Comparison of ENCODE assay signal across 8 mouse cellular contexts in genomic region chr16:37916138-37916817, GRCm38 (mm10). TPM values are rescaled to one million over a fixed set of nuclear protein-coding genes. Genes with fewer than 3 reads are reported as not detected.
DNase-seq lines count a peak whose midpoint lies in the region; ATAC-seq lines count a peak whose summit lies in the region.

TSS of gene Gpr156 (plus strand) at chr16:37916496.

- DNase-seq in urinary bladder, adult 18-20 months (ENCODE audit: low spot score in 2 of 2) = peak; percentile 6 to 26
- DNase-seq in urinary bladder, postnatal 10 days (ENCODE audit: low spot score) = no peak
- DNase-seq in kidney, postnatal 4 days = peak; percentile 67 to 78
- DNase-seq in retina, embryonic 14.5 days (ENCODE audit: low spot score) = peak; percentile 77

- H3K4me2 ChIP-seq in embryonic facial prominence, embryonic 13.5 days = peak within 1 kb of the TSS; percentile 91
- peak within 1 kb of the TSS; percentile 94 for H3K4me2 ChIP-seq in heart, embryonic 13.5 days
- peak within 1 kb of the TSS; percentile 97 for H3K4me2 ChIP-seq in lung, embryonic 15.5 days

- peak within 1 kb of the TSS; percentile 69 for H3K9ac ChIP-seq in embryonic facial prominence, embryonic 13.5 days
- H3K9ac ChIP-seq in heart, embryonic 13.5 days = peak within 1 kb of the TSS; percentile 80
- peak within 1 kb of the TSS; percentile 46 for H3K9ac ChIP-seq in lung, embryonic 15.5 days

- H3K27ac ChIP-seq in embryonic facial prominence, embryonic 13.5 days = no peak within 1 kb of the TSS
- H3K27ac ChIP-seq in heart, embryonic 13.5 days (replicated peaks) = no peak within 1 kb of the TSS
- no peak within 1 kb of the TSS for H3K27ac ChIP-seq in lung, embryonic 15.5 days

- no peaks in the 10 kb centered on the region for H3K36me3 ChIP-seq in embryonic facial prominence, embryonic 13.5 days
- no peaks in the 10 kb centered on the region for H3K36me3 ChIP-seq in heart, embryonic 13.5 days
- no peaks in the 10 kb centered on the region for H3K36me3 ChIP-seq in lung, embryonic 15.5 days

- peaks cover 9% of the 10 kb centered on the region; the same call in 1 of the 2 replicates for H3K4me1 ChIP-seq in embryonic facial prominence, embryonic 13.5 days
- H3K4me1 ChIP-seq in heart, embryonic 13.5 days = peaks cover 6% of the 10 kb centered on the region; the same call in 1 of the 2 replicates
- H3K4me1 ChIP-seq in lung, embryonic 15.5 days = peaks cover 9% of the 10 kb centered on the region

- H3K27me3 ChIP-seq in embryonic facial prominence, embryonic 13.5 days = peaks cover 31% of the 10 kb centered on the region
- peaks cover 33% of the 10 kb centered on the region for H3K27me3 ChIP-seq in heart, embryonic 13.5 days (replicated peaks)
- 0 out of 2 replicates have a peak, but pooled peaks cover 11% of the 10 kb centered on the region for H3K27me3 ChIP-seq in lung, embryonic 15.5 days

- 2% methylated on average over 53 of the region's 53 CpGs for WGBS in embryonic facial prominence, embryonic 13.5 days
- 2% methylated on average over 52 of the region's 53 CpGs for WGBS in heart, embryonic 13.5 days
- WGBS in lung, embryonic 15.5 days = 3% methylated on average over 51 of the region's 53 CpGs

- H3K9me3 ChIP-seq in embryonic facial prominence, embryonic 13.5 days = no peaks in the 10 kb centered on the region
- peaks cover 4% of the 10 kb centered on the region; the same call in 1 of the 2 replicates for H3K9me3 ChIP-seq in heart, embryonic 13.5 days
- H3K9me3 ChIP-seq in lung, embryonic 15.5 days = no peaks in the 10 kb centered on the region

- H3K4me3 ChIP-seq in embryonic facial prominence, embryonic 13.5 days = peak within 1 kb of the TSS; percentile 57
- H3K4me3 ChIP-seq in heart, embryonic 13.5 days = peak within 1 kb of the TSS; percentile 62
- peak within 1 kb of the TSS; percentile 52 for H3K4me3 ChIP-seq in lung, embryonic 15.5 days

- ATAC-seq in embryonic facial prominence, embryonic 13.5 days (ENCODE audit: insufficient number of reproducible peaks, insufficient read depth, low FRiP score, low TSS enrichment, low read depth) = 0 out of 2 replicates have a peak, but pooled peaks have one; percentile 56
- ATAC-seq in heart, embryonic 13.5 days (ENCODE audit: extremely low read depth, insufficient number of reproducible peaks, low FRiP score, low TSS enrichment) = no peak
- peak; percentile 81 for ATAC-seq in lung, embryonic 15.5 days (ENCODE audit: borderline replicate concordance, extremely low read depth, low FRiP score, low TSS enrichment)
- no peak for ATAC-seq in inflammation-experienced regulatory T-cells, adult 6 months

RNA-seq across cellular contexts. Expression of gene Gpr156, which starts in this region (rescaled TPM):
- polyA plus RNA-seq in embryonic facial prominence, embryonic 13.5 days (2015; fragmentation: Nextera tagmentation; extraction: Ambion mirVana) = 0.37 and 0.58 TPM in 2 replicates
- polyA plus RNA-seq in heart, embryonic 13.5 days (2015; fragmentation: Nextera tagmentation; extraction: Ambion mirVana) = 0.47 and 0.52 TPM in 2 replicates
- polyA plus RNA-seq in lung, embryonic 15.5 days (2015; fragmentation: Nextera tagmentation; extraction: Ambion mirVana) = 0.50 and 0.67 TPM in 2 replicates
- not detected for polyA plus RNA-seq in inflammation-experienced regulatory T-cells, adult 6 months (2017; shearing (Covaris generic))

Comparison
In these comparisons a context has a peak if more than half of its experiments do, and no peak if none do; other contexts are left out.
1. Peak in ATAC-seq, H3K4me3 ChIP-seq, H3K9ac ChIP-seq and H3K4me2 ChIP-seq in embryonic facial prominence, embryonic 13.5 days; RNA of the gene not detected or under 1 TPM.
2. Peak in ATAC-seq, H3K4me3 ChIP-seq, H3K9ac ChIP-seq and H3K4me2 ChIP-seq in lung, embryonic 15.5 days; RNA of the gene not detected or under 1 TPM.